Mouse (Mus musculus) limb, embryonic 15.5 days (tissue): ENCODE results near the gene Arhgap22. TPM values are rescaled to one million over a fixed set of nuclear protein-coding genes. Genes with fewer than 3 reads are reported as not detected.

Source experiments
- ATAC-seq: fragments of 200-750 bp; cut with Nextera tagmentation; 2 replicates; pipeline ENCODE4 v1.8.0; 2017; ENCODE audit warnings: low read depth, moderate TSS enrichment; ENCODE audit not compliant: insufficient number of reproducible peaks, low FRiP score, low TSS enrichment
- H3K27ac ChIP-seq: fragments of 300-500 bp; sonication (generic); 2 replicates; pipeline ENCODE4 v1.5.1; 2015; ENCODE audit warnings: moderate library complexity, mild to moderate bottlenecking, inconsistent platforms
- H3K27me3 ChIP-seq: fragments of 300-500 bp; sonication (generic); 2 replicates; pipeline ENCODE4 v1.6.1; 2015; ENCODE audit warnings: inconsistent platforms
- H3K36me3 ChIP-seq: fragments of 300-500 bp; sonication (generic); 2 replicates; pipeline ENCODE4 v1.6.1; 2015; ENCODE audit warnings: inconsistent platforms
- H3K4me1 ChIP-seq: fragments of 300-500 bp; sonication (generic); 2 replicates; pipeline ENCODE4 v1.6.1; 2015; ENCODE audit warnings: inconsistent platforms
- H3K4me2 ChIP-seq: fragments of 300-500 bp; sonication (generic); 2 replicates; pipeline ENCODE4 v1.6.1; 2015; ENCODE audit warnings: mild to moderate bottlenecking, inconsistent platforms
- H3K4me3 ChIP-seq: fragments of 300-500 bp; sonication (generic); 2 replicates; pipeline ENCODE4 v1.5.1; 2015; ENCODE audit warnings: mild to moderate bottlenecking, inconsistent platforms
- H3K9ac ChIP-seq: fragments of 300-500 bp; sonication (generic); 2 replicates; pipeline ENCODE4 v1.6.1; 2015; ENCODE audit warnings: inconsistent platforms
- H3K9me3 ChIP-seq: fragments of 300-500 bp; sonication (generic); 2 replicates; pipeline ENCODE4 v1.6.1; 2016; ENCODE audit warnings: inconsistent platforms
- WGBS: fragments of 180-500 bp; shearing (Covaris S2); methylation state at CpG from one replicate; pipeline ENCODE4 v1.1.7; 2015; 5-methylcytosine and 5-hydroxymethylcytosine counted together
- polyA plus RNA-seq: library from polyadenylated mRNA; unstranded; fragments of >200 nt; fragmentation: Nextera tagmentation; extraction: Ambion mirVana; gene quantifications from 2 replicates; pipeline ENCODE4 v1.2.1, GENCODE M21; 2015

The Arhgap22 gene
- polyA plus RNA-seq, 1 experiment from 2014 or later = 6.7 TPM

DNA sequence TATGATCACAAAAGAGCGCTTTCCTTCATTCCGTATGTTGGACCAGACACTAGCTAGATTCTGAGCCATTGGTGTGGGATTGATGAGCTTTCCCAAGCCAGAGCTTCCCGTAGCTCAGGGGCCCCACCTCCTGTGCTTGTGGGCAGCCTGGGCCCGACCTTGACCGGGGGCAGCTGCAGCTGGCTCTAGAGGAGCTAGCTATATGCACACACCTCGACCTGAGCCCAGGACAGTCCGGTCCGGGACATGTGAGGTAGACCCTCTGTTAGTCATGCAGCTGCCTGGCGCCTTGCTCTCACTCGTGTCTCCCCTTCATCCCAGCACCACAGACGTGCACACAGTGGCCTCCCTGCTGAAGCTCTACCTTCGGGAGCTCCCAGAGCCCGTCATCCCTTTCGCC, 148.3 kb downstream of the Arhgap22 start:
- Histone ChIP-seq H3K9ac (no peak overlapping the region), H3K36me3 (no peaks in the 10 kb centered on the region), H3K27ac (no peak overlapping the region), H3K4me3 (no peak overlapping the region), H3K4me1 (peaks cover 8% of the 10 kb centered on the region; the same call in 1 of the 2 replicates), H3K27me3 (peaks cover 4% of the 10 kb centered on the region; the same call in 1 of the 2 replicates), H3K4me2 (no peak overlapping the region), H3K9me3 (no peaks in the 10 kb centered on the region)
- WGBS = 57% methylated on average over 14 of the region's 14 CpGs
- ATAC-seq = no peak

GRCm38 (mm10) chr14:33362807-33363206, 149.0 kb downstream of the Arhgap22 start:
- H3K9me3 ChIP-seq = no peaks in the 10 kb centered on the region
- no peak overlapping the region for H3K9ac ChIP-seq
- H3K27me3 ChIP-seq = peaks cover 4% of the 10 kb centered on the region; the same call in 1 of the 2 replicates
- H3K36me3 ChIP-seq = no peaks in the 10 kb centered on the region
- 29% methylated on average over 10 of the region's 10 CpGs for WGBS
- ATAC-seq = no peak
- no peak overlapping the region for H3K27ac ChIP-seq
- no peak overlapping the region for H3K4me2 ChIP-seq
- peaks cover 8% of the 10 kb centered on the region; the same call in 1 of the 2 replicates for H3K4me1 ChIP-seq
- no peak overlapping the region for H3K4me3 ChIP-seq

- no peak overlapping the region for H3K4me2 ChIP-seq
- H3K4me3 ChIP-seq = no peak overlapping the region
- H3K9ac ChIP-seq = no peak overlapping the region
- H3K4me1 ChIP-seq = peaks cover 8% of the 10 kb centered on the region; the same call in 1 of the 2 replicates
- peaks cover 4% of the 10 kb centered on the region; the same call in 1 of the 2 replicates for H3K27me3 ChIP-seq
- no peaks in the 10 kb centered on the region for H3K36me3 ChIP-seq
- WGBS = 82% methylated on average over 5 of the region's 5 CpGs
- no peak overlapping the region for H3K27ac ChIP-seq
- no peak for ATAC-seq
- H3K9me3 ChIP-seq = no peaks in the 10 kb centered on the region
Measured at GRCm38 (mm10) chr14:33363611-33364010, 149.8 kb downstream of the Arhgap22 start.

- Histone ChIP-seq H3K4me3 (no peak overlapping the region), H3K9me3 (no peaks in the 10 kb centered on the region), H3K36me3 (no peaks in the 10 kb centered on the region), H3K9ac (no peak overlapping the region), H3K27me3 (peaks cover 4% of the 10 kb centered on the region; the same call in 1 of the 2 replicates), H3K4me2 (no peak overlapping the region), H3K4me1 (peaks cover 8% of the 10 kb centered on the region; the same call in 1 of the 2 replicates), H3K27ac (no peak overlapping the region)
- no peak for ATAC-seq
- WGBS = 89% methylated on average over 2 of the region's 2 CpGs
Measured at GRCm38 (mm10) chr14:33364061-33364460, 150.2 kb downstream of the Arhgap22 start.

DNA sequence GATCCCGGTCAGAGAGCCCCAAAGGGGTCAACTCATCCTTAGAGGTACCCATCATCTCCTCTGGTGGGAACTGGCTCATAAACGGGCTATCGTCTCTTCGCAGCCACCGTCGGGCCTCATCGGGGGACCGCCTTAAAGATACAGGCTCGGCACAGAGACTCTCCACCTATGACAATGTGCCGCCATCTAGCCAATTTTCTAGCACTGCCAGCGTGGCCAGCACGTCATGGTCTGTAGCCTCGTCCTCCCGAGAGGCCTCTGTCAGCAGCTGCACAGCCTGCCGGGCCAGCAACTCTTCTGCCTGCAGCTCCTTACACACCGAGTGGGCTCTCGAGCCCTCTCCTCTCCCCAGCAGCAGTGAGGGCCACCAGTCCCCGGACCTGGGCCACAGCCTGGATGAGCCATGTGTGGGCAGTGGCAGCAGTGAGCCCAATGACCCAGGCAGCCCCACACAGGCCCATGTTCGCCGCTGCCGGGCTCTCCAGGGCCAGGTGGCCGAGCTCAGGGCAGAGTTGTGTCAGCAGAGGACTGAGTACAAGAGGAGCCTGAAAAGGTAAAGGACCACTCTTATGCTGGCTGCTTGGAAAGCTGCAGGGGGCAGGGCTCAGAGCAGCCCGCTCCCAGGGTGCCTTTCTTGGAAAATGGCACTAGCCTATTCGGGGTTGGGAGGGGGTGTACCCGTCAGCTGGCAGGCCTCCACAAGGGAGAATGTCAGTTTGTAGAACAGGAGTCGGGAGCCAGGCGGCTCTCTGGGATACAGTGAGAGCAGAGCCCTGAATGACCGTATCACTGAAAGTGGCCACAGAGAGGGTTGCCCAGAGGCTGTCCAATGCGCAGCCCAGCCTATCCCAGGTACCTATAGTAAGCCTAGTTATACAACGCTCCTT, 153.3 kb downstream of the Arhgap22 start:
- Histone ChIP-seq H3K27me3 (peaks cover 3% of the 10 kb centered on the region; the same call in 1 of the 2 replicates), H3K36me3 (no peaks in the 10 kb centered on the region), H3K27ac (no peak overlapping the region), H3K4me1 (peaks cover 13% of the 10 kb centered on the region), H3K9ac (no peak overlapping the region), H3K4me3 (no peak overlapping the region), H3K4me2 (no peak overlapping the region), H3K9me3 (no peaks in the 10 kb centered on the region)
- 82% methylated on average over 30 of the region's 30 CpGs for WGBS
- ATAC-seq = no peak

DNA sequence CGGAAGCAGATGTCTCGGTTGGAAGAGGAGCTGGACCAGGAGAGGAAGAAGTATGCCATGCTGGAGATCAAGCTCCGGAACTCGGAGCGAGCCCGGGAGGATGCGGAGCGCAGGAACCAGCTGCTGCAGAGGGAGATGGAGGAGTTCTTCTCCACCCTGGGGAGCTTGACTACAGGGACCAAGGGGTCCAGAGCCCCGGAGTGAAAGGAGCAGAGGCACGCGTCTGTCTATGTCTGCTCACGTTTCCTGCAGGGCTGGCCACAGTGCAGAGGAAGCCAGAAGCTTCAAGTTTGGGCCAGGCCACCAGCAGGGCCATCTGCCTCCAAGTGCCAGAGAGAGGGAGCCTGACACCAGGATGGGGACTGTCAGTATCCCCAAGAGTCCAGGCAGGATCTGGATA, 155.5 kb downstream of the Arhgap22 start:
- Histone ChIP-seq H3K9ac (no peak overlapping the region), H3K4me2 (no peak overlapping the region), H3K27ac (no peak overlapping the region), H3K9me3 (no peaks in the 10 kb centered on the region), H3K27me3 (no peaks in the 10 kb centered on the region), H3K4me1 (peaks cover 5% of the 10 kb centered on the region), H3K4me3 (no peak overlapping the region), H3K36me3 (no peaks in the 10 kb centered on the region)
- 84% methylated on average over 12 of the region's 12 CpGs for WGBS
- no peak for ATAC-seq

DNA sequence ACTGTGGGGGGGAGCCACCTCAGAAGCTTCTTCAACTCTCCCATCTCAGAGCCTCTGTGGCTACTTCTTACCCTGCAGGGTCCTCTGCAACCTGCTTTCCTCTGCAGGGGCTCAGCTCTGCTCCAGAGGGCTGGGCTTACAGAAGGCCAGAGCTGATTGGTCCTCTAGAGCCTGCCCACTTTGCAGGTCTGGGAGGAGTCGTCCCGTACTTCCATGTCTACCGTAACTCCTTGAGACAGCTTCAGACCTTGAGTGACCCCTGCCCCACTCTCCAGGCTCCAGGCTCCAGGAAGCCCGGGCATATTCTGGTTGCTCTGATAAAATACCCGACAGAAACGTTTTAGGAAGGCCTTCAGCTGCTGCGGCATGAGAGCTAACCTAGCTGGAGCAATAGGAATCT, 156.2 kb downstream of the Arhgap22 start:
- peak overlapping the region; percentile 21 for H3K4me2 ChIP-seq
- ATAC-seq = no peak
- H3K27ac ChIP-seq = no peak overlapping the region
- WGBS = 15% methylated on average over 7 of the region's 7 CpGs
- peaks cover 5% of the 10 kb centered on the region for H3K4me1 ChIP-seq
- no peaks in the 10 kb centered on the region for H3K36me3 ChIP-seq
- H3K9me3 ChIP-seq = no peaks in the 10 kb centered on the region
- H3K27me3 ChIP-seq = no peaks in the 10 kb centered on the region
- no peak overlapping the region for H3K4me3 ChIP-seq
- no peak overlapping the region for H3K9ac ChIP-seq

GRCm38 (mm10) chr14:33371248-33371647, 157.4 kb downstream of the Arhgap22 start:
- no peak overlapping the region for H3K27ac ChIP-seq
- WGBS = 19% methylated on average over 3 of the region's 3 CpGs
- no peak overlapping the region for H3K4me2 ChIP-seq
- no peaks in the 10 kb centered on the region for H3K36me3 ChIP-seq
- H3K9me3 ChIP-seq = no peaks in the 10 kb centered on the region
- no peaks in the 10 kb centered on the region for H3K27me3 ChIP-seq
- no peak overlapping the region for H3K9ac ChIP-seq
- peak; percentile 41; the same call in 1 of the 2 replicates for ATAC-seq
- H3K4me1 ChIP-seq = peaks cover 5% of the 10 kb centered on the region
- H3K4me3 ChIP-seq = no peak overlapping the region

- Histone ChIP-seq H3K4me3 (no peak overlapping the region), H3K4me1 (peaks cover 5% of the 10 kb centered on the region), H3K27me3 (no peaks in the 10 kb centered on the region), H3K9ac (no peak overlapping the region), H3K27ac (no peak overlapping the region), H3K9me3 (no peaks in the 10 kb centered on the region), H3K4me2 (no peak overlapping the region), H3K36me3 (0 out of 2 replicates have a peak, but pooled peaks cover 9% of the 10 kb centered on the region)
- WGBS = 32% methylated on average over 1 of the region's 1 CpGs
- no peak for ATAC-seq
Measured at GRCm38 (mm10) chr14:33373271-33373670, 159.4 kb downstream of the Arhgap22 start.

DNA sequence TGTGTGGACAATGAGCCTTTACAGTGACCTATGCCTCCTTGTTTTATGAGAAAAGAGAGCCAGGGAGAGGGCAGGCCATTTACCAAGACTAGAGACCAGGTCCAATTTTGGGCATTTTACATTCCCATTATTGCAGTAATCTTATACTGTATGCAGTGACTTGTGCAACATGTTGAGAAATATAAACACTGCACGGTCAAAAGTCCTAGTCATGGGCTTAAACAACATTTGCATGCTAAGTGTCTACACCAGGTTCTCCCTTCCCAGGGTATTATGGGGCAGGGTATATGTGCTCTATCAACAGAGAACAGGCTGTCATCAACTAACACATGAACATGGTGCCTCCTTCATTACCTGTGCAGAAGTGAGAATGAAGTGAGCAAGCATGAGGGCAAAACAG, 160.3 kb downstream of the Arhgap22 start:
- ATAC-seq = no peak
- no peaks in the 10 kb centered on the region for H3K9me3 ChIP-seq
- no peak overlapping the region for H3K9ac ChIP-seq
- no peak overlapping the region for H3K4me3 ChIP-seq
- 76% methylated on average over 1 of the region's 1 CpGs for WGBS
- no peak overlapping the region for H3K4me2 ChIP-seq
- no peaks in the 10 kb centered on the region for H3K27me3 ChIP-seq
- H3K36me3 ChIP-seq = 0 out of 2 replicates have a peak, but pooled peaks cover 9% of the 10 kb centered on the region
- no peak overlapping the region for H3K27ac ChIP-seq
- peaks cover 5% of the 10 kb centered on the region for H3K4me1 ChIP-seq

- Histone ChIP-seq H3K36me3 (peaks cover 16% of the 10 kb centered on the region; the same call in 1 of the 2 replicates), H3K4me2 (no peak overlapping the region), H3K4me1 (no peaks in the 10 kb centered on the region), H3K9me3 (no peaks in the 10 kb centered on the region), H3K4me3 (no peak overlapping the region), H3K27me3 (no peaks in the 10 kb centered on the region), H3K27ac (no peak overlapping the region), H3K9ac (no peak overlapping the region)
- no peak for ATAC-seq
- WGBS = 92% methylated on average over 3 of the region's 3 CpGs
Measured at GRCm38 (mm10) chr14:33377211-33377610, 163.4 kb downstream of the Arhgap22 start.

- WGBS = 80% methylated on average over 5 of the region's 5 CpGs
- Histone ChIP-seq H3K27ac (no peak overlapping the region), H3K4me1 (no peaks in the 10 kb centered on the region), H3K4me3 (no peak overlapping the region), H3K4me2 (no peak overlapping the region), H3K27me3 (no peaks in the 10 kb centered on the region), H3K9me3 (no peaks in the 10 kb centered on the region), H3K36me3 (peaks cover 28% of the 10 kb centered on the region), H3K9ac (no peak overlapping the region)
- ATAC-seq = no peak
Measured at GRCm38 (mm10) chr14:33378723-33379122, 164.9 kb downstream of the Arhgap22 start.
